Mouse (Mus musculus): ENCODE data around the gene Ptgs1.
A peak's percentile ranks its signal among the peaks of the same experiment; 100 is the strongest.
"Not testable (repeated sequence)": the region's sequence is repeated elsewhere in the genome, so short reads cannot be mapped to it uniquely, and the experiment has no call there.

The Ptgs1 gene

GRCm38 (mm10) chr2:36230366-36230765 is at the start of gene Ptgs1:
Gene Ptgs1, plus strand, starts transcription at chr2:36230426.
- DNase-seq (ENCODE audit: low spot score in 2 of 2): no peak

GRCm38 (mm10) chr2:36181587-36182368 is 48.4 kb upstream of the Ptgs1 start:
- not testable (repeated sequence) for DNase-seq (ENCODE audit: low spot score in 2 of 2)

DNA sequence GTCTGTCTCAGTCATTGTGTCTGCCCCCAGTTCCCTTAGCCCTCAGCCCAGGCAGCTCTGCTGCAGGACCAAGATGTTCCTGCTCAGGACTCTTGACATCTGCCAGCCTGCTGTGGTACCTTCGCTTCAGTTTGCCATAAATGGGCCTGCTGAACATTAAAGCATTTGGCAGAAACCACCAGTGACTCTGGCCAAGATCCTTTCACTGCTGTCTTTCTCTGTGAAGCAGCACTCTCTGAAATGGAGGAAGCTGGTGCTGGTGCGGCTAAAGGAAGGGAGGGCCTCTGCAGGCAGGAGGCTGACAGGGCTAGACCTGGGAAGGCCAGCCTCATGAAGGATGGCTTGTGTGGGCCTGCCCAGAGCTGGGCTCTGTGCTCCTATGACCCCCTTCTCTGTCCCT is 46.9 kb upstream of the Ptgs1 start:
- no peak for DNase-seq (ENCODE audit: low spot score in 2 of 2)

DNA sequence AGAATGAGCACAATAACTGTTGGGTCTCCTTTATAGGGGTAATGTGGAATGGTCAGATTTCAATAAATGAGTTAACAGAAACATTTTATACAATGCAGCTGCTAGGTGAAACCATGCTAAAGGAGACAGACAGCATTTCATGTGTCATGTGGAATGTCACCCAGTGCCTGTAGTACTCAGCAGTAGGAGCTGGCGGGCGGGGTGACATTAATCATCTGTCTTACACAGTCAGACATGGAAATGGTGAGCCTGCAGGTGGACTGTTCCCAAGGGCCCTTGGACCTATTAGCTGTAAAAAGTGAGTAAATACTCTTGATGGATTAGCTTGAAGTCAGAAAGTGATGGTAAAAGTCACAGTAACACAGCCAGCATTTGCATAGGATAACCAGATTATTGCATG is 46.0 kb upstream of the Ptgs1 start:
- no peak for DNase-seq (ENCODE audit: low spot score in 2 of 2)

DNA sequence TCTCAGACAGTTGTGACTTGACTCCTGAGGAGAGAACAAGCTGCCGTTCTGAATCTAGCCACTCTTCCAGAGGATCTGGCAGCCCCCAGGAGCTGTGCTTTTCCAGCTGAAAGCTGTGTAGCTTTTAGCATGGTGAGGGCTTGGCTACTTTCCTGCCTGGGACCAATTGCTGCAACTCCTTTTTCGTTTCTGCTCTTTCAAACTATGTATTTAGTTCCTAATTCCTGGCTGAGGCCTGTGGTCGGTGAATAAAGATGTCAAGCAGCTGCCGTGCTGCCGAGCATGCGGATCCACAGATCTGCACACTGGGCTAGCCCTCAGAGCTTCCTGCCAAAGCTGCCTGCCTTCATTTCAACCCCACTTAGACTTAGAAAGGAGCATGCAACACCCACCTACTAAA is 45.4 kb upstream of the Ptgs1 start:
- DNase-seq (ENCODE audit: low spot score in 2 of 2): no peak

DNA sequence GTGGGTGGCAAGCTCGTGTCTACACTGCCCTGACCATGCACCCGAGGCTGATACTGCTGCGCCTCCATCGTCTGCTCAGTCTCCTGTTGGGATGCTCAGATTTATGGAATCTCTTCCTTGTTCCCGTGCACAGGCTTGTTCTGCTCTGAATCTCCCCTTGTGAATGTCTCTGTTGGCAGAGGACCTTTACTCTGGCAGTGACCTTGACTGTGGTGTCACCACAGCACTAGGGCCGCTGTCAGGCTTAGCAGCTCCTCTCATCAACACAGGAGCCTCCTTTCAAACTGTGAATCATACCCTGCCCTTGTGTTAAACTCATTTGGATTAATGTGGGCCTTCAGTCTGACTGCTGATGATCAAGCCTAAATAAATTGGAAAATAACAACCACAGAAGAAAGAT is 41.0 kb upstream of the Ptgs1 start:
- not testable (repeated sequence) for DNase-seq (ENCODE audit: low spot score in 2 of 2)

DNA sequence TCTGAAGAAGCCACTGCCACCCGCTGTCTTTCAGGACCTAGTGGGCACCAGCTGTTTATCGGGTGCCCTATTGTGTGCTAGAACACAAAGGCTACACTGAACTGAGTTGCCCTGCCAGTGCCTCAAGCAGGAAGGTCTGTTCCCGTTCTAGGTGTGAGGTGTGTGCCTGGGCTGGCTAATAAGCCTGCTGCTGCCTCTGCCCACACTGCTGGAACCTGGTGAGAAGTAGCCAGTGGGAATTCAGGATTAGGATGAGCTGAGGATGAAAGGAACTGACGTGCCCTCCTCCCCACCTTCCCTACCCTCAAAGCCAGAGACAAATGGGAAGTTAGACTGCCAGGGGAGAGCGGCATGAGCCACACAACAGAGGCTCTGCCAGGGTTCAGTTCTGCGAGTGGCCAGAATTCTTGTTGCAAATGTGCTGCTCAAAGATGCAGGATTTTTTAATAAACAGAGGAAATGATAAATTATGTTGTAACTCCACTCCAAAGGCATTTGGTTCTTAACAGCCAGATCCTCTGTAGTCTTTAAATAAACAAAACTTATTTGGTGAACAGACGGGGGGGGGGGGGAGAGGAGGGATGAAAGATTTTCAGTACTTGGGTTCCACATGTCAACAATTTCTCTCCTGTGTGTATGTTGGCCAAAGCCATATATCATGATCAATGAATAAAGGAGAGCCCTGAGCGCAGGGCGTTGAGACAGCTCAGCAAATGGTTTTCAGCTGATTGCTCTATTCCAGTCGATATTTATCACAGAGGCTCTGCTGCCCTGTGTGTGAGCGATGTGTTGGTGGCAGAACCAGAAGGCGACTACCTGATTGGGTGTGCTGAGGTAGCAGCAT is 38.9 kb upstream of the Ptgs1 start:
- DNase-seq (ENCODE audit: low spot score in 2 of 2): no peak

GRCm38 (mm10) chr2:36197021-36197420 is 33.2 kb upstream of the Ptgs1 start:
- DNase-seq (ENCODE audit: low spot score in 2 of 2): no peak

DNA sequence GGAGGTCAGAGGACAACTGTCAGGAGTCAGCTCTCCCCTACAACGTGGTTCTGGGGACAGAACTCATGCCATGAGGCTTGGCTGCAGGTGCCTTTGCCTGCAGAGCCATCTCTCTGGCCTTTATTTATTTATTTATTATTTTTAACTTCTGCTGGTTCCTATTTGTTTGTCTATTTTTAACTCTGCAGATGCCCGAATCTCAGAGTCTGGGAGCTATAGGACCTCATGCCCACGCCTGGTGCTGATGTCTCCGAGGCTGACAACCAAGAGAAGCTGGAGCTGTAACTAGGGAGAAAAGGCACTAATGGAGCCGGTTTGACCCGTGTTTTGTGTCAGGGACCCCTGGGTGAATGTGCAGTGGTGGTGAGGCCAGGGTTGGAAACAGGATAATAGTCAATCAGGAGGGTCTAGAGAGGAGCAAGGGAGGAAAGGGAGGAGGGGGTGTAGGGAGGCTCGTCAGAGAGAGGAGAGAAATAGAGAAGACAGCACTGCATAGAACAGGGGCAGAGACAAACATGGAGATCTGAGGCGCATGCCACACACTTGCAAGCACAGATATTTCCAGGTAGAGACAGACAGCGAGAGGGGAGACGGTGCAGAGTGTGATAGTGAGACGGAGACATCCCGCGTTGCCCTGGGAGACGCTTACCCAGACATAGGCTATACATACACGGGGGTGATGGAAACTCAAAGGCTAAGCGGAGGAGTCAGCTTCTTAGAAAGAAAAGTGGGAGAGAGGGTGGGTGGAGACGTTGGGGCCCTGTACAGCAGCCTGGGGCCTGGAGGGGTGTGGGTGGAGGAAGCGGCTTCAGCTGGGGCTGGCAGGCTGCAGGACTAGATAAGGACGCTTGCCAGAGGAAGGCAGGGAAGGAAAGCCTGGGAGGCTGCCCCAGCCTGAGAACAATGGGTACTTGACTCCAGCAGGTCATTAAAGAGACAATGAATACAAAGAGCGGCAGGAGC is 32.0 kb upstream of the Ptgs1 start:
- peak; percentile 35 to 54 for DNase-seq (ENCODE audit: low spot score in 2 of 2)

DNA sequence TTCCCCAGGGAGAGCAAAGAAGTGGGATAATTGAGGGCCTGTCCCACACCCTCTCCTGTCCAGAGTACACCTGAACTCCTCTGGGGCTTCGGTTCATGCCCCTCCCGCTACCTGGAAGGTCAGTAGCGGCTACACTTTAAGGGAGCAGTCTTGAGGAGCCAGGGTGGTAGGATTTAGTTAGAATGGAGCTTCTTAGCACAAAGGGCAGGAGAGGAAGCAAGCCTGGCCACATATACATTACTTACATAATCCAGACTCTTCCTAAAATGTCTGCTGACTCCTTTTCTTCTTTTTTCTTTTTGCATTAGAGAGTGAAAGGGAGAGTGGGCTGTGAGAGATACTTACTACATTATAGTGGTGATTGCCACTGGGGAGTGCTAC is 31.4 kb upstream of the Ptgs1 start:
- no peak for DNase-seq (ENCODE audit: low spot score in 2 of 2)

DNA sequence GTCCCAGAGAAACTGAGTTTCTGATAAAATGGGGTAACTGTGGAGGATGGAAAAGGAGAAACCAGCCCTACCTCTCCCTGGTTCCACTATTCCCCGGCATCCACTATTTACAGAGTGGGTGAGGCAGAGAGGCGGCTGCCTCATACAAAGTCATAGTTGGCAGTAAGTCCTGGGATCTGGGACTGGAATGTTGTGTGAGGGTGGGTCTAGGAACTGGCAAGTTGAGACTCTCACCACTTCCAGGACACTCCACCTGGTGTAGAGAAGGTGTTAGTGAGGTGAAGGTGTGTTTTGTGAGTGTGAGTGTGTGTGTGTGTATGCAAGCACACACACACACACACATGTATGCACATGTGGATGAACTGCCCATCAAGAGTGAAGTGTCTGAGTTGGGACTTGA is 29.4 kb upstream of the Ptgs1 start:
- DNase-seq (ENCODE audit: low spot score in 2 of 2): no peak

- no peak for DNase-seq (ENCODE audit: low spot score in 2 of 2)
These were observed 28.2 kb upstream of the Ptgs1 start for GRCm38 (mm10) chr2:36201756-36202610.

GRCm38 (mm10) chr2:36202611-36202880 is 27.7 kb upstream of the Ptgs1 start:
- DNase-seq (ENCODE audit: low spot score in 2 of 2): no peak

DNA sequence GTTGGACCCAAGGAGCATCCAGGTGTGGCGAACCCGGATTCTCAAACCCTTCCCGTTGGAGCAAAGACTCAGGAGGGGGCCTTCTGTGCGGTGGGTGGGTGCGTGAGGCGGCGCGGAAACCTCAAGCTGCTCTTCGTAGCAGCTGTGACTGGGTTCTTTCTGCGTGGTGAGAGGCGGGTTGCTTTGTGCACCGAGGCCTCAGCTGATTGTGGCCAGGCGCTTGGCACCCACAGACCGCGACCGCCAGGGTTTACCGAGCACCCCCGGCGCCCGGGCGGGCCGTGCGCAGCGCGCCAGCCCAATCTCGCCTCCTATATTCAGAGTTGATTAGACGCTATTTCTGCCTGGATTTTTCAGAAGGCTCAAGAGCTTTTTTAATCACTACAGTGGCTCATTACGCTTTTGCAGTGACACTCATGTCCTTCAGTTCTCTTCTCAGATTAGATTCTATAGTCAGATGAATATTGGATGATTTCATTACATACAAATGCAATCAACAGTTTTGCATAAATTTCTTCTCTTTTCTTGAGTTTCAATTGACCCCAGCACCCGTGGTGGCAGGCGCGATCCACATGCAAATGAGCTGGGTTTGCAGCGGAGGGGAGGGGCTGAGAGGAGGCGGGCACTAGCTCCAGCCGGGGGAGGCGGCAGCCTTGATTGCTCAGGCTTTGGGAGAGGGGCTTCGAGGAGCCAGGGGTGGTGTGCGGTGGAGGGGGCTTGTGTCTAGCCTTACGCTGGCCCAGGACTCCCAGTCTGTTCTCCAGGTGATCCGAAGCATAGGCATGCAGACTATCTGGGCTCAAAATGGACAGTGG is 27.0 kb upstream of the Ptgs1 start:
- DNase-seq (ENCODE audit: low spot score in 2 of 2): peak in 1 of 2 experiments; percentile 49

DNA sequence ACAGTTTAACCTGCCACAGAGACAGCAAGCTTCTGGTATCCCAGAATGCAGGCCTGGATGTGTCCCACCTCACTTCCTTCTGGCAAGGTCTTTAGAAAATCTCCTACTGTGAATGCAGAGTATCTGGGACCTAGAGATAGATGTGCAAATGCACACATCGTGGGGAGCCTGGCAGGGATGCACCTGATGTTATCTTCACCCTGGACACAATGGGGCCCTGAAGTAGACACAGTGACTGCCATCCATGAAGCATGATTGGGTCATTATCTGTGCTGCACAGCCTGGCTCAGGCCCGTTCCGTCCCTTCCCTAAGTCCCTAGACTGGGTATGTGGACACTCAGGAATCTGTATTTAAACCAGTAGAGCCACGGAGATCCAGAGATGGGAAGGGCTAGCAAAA is 25.6 kb upstream of the Ptgs1 start:
- DNase-seq (ENCODE audit: low spot score in 2 of 2): no peak

DNA sequence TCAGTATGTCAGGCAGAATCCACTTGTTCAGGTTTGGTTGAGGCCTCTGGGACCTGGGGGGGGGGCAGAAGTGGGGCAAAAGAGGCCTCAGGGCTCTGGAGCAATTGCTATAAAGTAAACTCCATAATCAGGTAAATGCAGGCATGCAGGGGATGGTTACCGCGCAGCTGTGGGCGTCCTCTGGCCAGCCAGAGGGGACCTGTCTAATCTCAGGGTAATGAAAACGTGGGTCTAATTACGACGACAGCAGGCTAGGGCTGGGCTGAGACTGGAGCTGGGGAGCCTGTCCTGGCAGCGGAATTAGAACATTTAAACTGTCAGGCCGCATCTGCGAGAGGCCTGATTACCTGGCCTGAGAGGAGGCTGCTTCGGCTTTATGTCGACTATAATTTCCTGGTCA is 23.2 kb upstream of the Ptgs1 start:
- no peak for DNase-seq (ENCODE audit: low spot score in 2 of 2)

- DNase-seq (ENCODE audit: low spot score in 2 of 2): no peak
These were observed 19.4 kb upstream of the Ptgs1 start for GRCm38 (mm10) chr2:36210796-36211195.

DNA sequence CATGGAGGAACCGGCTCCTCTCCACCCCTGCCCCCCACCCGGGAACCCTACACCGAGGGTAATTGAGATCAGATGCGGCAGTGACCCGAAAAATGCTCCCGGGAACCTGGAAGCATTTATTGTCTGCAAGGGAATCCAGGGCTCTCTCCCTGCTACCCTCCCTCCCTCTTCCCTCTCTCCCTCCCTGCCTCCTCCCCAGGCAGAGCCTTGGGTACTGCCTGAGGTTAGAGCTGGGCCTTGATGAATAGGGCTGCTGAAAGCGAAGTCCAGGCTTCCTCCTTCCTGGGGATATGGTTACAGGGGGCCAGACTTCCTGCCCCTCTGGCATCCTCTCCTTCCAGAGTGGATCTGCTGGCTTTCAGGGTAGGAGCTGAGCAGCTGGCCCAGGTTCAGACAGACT is 18.4 kb upstream of the Ptgs1 start:
- no peak for DNase-seq (ENCODE audit: low spot score in 2 of 2)

DNA sequence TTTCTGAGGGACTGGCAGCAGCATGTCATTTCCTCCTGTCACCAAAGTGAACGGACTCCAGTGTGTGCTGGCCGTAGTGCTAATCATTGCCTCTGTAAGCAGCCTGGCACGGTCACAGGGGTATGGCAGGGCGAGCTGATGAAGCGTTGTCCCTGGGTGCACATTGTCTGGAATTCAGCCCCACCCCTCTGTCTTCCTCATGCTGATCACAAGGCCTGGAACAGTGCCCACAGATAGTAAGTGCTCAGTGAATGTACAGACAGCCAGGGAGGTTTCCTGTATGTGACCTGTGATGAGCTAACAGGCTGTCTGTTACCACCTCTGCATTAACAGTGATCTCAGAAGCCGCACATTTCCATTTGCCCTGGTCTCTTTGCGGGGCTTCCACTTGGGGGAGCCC is 17.1 kb upstream of the Ptgs1 start:
- DNase-seq (ENCODE audit: low spot score in 2 of 2): no peak

DNA sequence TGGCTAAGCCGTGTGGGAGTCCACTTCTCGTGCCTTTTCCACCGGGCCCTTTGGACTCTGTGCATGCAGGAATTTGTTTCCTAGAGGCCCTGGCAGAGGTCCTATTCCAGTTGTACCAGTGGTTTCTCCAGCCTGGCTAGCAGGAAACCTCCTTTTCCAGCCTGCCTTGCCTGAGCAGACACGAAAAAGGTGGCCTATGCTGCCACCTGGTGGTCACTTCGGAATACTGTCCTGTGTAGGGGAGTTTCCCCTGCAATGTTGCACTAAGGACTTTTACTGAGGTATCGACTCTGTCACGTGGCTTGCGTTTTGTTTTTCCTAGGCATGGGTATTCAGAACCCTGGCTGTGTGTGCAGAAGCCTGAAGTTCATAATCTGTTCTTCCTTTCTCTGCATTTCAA is 16.2 kb upstream of the Ptgs1 start:
- peak; percentile 58 to 75 for DNase-seq (ENCODE audit: low spot score in 2 of 2)
